Mouse (Mus musculus) cerebellum, adult 18-20 months (tissue): ENCODE data around the gene Rab3ip.

Source experiments
- DNase-seq, 2 experiments: peaks; one replicate each; pipeline ENCODE4 v3.0.0; 2021

The Rab3ip gene

DNA sequence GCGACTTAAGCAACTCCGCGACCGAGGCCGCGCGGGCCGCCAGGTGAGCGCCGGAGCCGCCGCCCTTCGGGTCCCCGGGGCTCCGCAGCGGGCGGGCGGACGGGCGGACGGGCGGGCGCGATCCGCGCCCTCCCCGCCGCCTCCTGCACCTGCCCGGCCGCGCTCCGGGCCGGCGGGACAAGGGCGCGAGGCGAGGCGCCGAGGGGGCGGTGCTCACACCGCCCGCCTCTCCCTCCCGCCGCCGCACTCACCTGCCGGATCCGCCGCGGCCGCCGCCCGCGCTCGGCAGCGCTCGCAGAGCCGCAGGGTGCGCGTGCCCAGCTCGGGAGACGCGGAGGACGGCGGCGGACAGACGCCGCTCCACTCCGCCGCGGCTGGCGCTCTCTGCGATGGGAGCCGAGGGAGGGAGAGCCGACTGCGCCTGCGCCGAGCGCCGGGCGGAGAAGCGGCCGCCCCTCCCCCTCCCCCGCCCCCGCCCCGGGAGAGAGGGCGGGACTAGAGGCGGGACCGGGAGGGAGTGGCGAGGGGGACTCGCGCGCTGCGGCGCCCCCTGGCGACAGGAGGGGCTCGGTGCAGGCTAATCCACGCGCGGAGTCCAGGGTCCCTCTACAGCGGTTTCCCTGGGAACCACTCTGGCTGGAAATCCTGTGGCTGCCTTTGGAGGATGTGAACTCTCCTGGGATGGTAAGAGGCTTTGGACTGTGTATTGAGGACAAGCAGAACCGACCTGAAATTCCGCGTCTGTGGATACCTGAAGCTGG lies at the start of gene Rab3ip:
Gene Rab3ip (minus strand): TSS at position 761 of the 761 bp plus-strand sequence.
- DNase-seq = peak; percentile 87 to 97

DNA sequence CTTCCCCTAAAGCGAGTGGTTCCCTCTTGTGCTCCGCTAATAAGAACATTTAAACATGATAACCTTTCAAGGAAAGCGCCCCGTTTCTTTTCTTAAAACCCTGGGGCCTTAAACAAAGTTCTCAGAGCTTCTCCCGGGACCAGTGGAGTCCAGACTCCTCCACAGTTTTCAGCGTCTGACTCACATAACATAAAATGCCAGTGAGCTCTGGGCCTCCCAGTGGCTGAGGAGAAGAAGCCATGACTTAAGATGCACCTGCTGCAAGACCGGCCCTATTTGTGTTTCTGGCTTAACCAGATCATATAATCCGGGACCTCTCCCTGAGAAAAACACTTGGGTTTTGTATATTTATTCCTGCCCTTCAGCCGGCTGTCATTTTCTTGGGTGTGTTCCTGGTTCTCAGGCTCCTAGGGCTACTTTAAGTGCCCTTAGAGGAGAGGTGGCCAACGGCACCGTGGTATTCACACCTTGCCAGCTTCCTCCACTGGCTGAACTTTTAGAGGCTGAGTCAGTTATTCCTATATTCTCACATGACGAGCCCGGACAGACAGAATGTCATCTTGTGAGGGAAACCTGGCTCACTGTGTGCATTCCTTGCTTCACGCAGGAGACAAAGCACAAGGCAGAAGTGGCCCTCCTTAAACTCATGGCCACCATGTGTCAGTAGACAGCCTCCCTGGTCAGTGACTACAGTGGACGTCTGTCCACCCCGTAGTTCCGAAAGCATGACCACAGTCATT lies 48.3 kb upstream of the Rab3ip start:
- no peak for DNase-seq

DNA sequence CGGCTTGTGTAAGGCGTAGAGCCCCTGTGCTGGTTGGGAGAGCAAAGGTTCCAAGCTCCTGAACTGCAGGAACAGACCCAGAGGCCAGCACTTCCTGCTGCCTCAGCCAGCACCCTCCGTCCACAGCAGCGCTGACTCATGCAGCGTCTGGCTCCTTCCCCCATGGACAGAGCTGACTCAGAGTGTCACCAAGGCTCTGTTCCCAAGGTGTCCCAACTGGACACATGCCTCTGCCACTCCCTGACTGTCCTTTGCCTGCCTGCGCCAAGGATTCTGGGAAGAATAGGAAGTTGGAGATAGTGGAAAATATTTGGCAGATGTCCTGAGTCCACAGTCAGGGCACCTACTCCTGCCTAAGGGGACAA lies 45.6 kb upstream of the Rab3ip start:
- DNase-seq = peak in 1 of 2 experiments; percentile 3

GRCm38 (mm10) chr10:116995584-116996235 lies 45.1 kb upstream of the Rab3ip start:
- no peak for DNase-seq

DNA sequence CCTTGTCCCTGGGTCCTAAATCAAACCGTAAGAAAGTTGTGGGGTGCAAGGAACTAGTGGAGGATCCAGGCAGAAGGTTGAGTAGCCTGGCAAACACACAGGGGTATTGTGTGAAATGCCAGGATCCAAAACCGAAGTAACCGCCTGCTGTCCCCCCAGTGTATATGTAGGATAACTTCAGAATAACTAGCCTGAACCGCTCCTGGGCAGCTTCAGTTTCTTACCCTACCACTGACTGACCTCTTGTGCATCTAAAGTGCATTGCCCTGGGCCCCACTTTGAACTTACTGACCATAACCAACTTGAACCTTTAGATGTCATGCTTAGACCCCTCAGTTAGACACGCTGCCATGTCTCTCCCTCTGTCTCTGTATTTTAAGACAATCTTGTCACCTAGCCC lies 44.6 kb upstream of the Rab3ip start:
- DNase-seq = no peak

- no peak for DNase-seq
Measured at GRCm38 (mm10) chr10:116993971-116994370, 43.4 kb upstream of the Rab3ip start.

- DNase-seq = no peak
Measured at GRCm38 (mm10) chr10:116986264-116987082, 35.9 kb upstream of the Rab3ip start, which contains the start of gene Best3. TSS of gene Best3 (plus strand) at chr10:116986314.

DNA sequence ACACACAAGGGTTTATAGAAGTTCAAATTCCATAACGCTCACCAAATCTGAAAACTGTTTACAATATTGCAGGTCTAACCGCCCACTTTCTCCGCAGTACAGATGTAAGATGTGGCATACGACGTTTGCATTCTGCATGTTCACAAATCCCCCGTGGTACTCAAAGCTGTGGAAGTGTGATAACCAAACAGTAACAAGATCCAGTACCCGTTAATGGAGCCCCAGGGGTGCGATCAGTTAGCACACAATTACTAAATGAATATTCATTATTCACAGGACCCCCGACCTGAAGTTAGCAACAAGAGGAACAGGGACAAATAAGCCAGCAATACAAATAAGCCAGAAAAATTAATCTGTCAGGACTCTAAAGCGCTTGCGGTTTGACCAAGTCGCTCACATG lies 34.3 kb upstream of the Rab3ip start:
- DNase-seq = no peak

DNA sequence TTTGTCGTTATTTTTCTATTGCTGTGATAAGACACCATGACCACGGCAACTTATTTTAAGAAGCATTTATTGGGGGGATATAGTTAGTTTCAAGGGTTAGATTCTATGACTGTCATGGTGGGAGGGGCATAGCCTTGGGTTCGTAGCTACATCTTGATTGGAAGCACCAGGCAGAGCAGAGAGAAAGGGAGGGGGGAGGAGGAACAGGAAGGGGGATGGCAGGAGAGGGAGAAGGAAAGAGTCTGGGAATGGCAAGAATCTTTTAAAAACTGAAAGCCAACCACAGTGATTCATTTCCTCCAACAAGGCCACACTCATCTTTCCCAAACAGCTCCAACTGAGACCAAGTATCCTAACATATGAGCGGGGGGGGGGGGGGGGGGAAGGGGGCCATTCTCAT lies 32.0 kb upstream of the Rab3ip start:
- DNase-seq = no peak

- DNase-seq = no peak
Measured at GRCm38 (mm10) chr10:116980888-116981287, 30.3 kb upstream of the Rab3ip start.

DNA sequence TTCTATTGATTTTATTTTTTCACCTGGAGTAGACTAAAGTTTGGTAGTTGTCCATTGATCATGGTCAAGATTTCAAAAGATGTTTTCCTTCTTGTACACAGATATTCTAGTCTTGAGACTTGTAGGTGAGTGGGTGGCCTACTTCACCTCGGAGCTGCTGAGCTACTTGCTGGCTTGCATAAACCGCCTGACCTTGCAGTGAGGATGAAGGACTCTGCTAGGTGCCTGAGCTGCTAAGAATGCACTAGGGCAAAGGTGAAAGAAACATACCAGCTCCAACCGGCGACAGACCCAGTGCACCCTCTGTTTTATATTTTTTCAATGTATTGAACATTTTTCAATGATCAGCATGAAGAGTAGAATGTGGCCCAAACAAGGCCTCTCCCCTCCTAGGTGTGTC lies 29.7 kb upstream of the Rab3ip start:
- DNase-seq = no peak

DNA sequence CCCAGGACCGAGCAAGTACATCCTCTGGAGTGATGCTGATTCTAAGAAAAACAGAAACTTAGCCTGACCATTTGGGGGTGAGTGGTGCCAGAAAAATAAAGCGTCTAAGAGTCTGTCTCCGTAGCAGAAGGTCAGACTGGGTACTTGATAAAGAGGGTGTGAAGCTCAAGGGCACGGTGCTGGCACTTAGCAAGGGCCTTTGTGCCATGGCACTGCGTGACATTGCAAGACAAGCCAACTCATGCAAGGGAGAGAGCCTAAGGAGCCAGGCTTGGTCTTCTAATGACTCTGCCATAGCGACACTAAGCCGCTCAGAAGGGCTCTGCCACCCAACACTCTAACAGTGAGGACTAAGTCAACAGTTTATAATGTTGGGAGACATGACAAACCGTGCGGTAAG lies 28.3 kb upstream of the Rab3ip start:
- no peak for DNase-seq

GRCm38 (mm10) chr10:116977858-116978257 lies 27.3 kb upstream of the Rab3ip start:
- no peak for DNase-seq

GRCm38 (mm10) chr10:116977455-116977854 lies 26.9 kb upstream of the Rab3ip start:
- no peak for DNase-seq

GRCm38 (mm10) chr10:116972509-116972908 lies 21.9 kb upstream of the Rab3ip start, which contains the start of gene Gm10271:
TSS of gene Gm10271 (minus strand) at chr10:116972609.
- no peak for DNase-seq

GRCm38 (mm10) chr10:116968741-116969140 lies 18.2 kb upstream of the Rab3ip start:
- no peak for DNase-seq

- DNase-seq = no peak
Measured at GRCm38 (mm10) chr10:116966065-116966464, 15.5 kb upstream of the Rab3ip start.

- DNase-seq = no peak
Measured at GRCm38 (mm10) chr10:116965297-116965696, 14.7 kb upstream of the Rab3ip start.

GRCm38 (mm10) chr10:116964571-116964970 lies 14.0 kb upstream of the Rab3ip start:
- no peak for DNase-seq

- no peak for DNase-seq
Measured at GRCm38 (mm10) chr10:116964084-116964483, 13.5 kb upstream of the Rab3ip start.

DNA sequence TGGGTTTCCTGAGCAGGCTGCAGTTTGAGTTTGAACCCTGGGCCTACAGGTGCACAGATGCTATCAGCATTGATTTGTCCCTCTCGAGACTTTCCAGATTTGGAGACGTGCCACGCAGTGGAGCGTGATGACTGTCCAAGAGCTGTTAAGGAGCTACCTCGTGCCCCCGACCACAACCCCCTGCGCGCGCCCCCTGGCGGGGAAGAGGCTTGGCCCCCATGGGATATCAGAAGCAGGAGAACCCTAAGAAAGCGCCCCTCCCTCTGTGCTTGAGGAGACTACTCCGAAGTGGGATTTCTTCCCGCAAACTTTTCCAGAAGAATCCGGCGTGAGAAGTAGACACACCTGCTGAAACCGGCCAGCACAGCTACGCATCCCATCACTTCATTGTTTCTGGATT lies 12.2 kb upstream of the Rab3ip start:
- no peak for DNase-seq

- no peak for DNase-seq
Measured at GRCm38 (mm10) chr10:116962152-116962551, 11.6 kb upstream of the Rab3ip start.
